Mouse (Mus musculus): ENCODE data around the gene Ddx42. TPM values are rescaled to one million over a fixed set of nuclear protein-coding genes. Genes with fewer than 3 reads are reported as not detected.
A peak's percentile ranks its signal among the peaks of the same experiment; 100 is the strongest.

Gene Ddx42
- polyA plus RNA-seq, 1 experiment from 2014 or later, result 21.3 TPM

- WGBS (ENCODE audit: insufficient replicate concordance), result 36% methylated on average over 5 of the region's 5 CpGs
- peaks cover 60% of the 10 kb centered on the region for H3K4me1 ChIP-seq (replicated peaks)
- no peaks in the 10 kb centered on the region for H3K27me3 ChIP-seq
- H3K9me3 ChIP-seq (replicated peaks), result no peaks in the 10 kb centered on the region
- H3K4me3 ChIP-seq (replicated peaks), result peak overlapping the region; percentile 99
- 0 out of 2 replicates have a peak overlapping the region, but pooled peaks have one; percentile 93 for H3K27ac ChIP-seq (replicated peaks)
- H3K9ac ChIP-seq, result peak overlapping the region; percentile 99
- no peak for ATAC-seq (ENCODE audit: insufficient read depth)
- H3K36me3 ChIP-seq (replicated peaks), result peaks cover 22% of the 10 kb centered on the region
- H3K4me2 ChIP-seq, result peak overlapping the region; percentile 92
Measured at GRCm38 (mm10) chr11:106271131-106271793, 54.5 kb downstream of the Ddx42 start.

GRCm38 (mm10) chr11:106271794-106272643, 55.3 kb downstream of the Ddx42 start:
- Histone ChIP-seq H3K9ac (peak overlapping the region; percentile 99), H3K9me3 (replicated peaks) (no peaks in the 10 kb centered on the region), H3K4me3 (replicated peaks) (peak overlapping the region; percentile 99), H3K27me3 (no peaks in the 10 kb centered on the region), H3K4me1 (replicated peaks) (peaks cover 66% of the 10 kb centered on the region), H3K27ac (replicated peaks) (peak overlapping the region; percentile 93), H3K36me3 (replicated peaks) (peaks cover 15% of the 10 kb centered on the region), H3K4me2 (peak overlapping the region; percentile 92)
- ATAC-seq (ENCODE audit: insufficient read depth), result peak; percentile 49
- WGBS (ENCODE audit: insufficient replicate concordance), result 2% methylated on average over 41 of the region's 41 CpGs

GRCm38 (mm10) chr11:106272644-106273310, 56.1 kb downstream of the Ddx42 start, which contains the start of gene Smarcd2:
Smarcd2 (minus strand) TSS chr11:106272972.
- no peaks in the 10 kb centered on the region for H3K27me3 ChIP-seq
- H3K9ac ChIP-seq, result peak within 1 kb of the TSS; percentile 99
- WGBS (ENCODE audit: insufficient replicate concordance), result under 1% methylated on average over 69 of the region's 72 CpGs
- peak within 1 kb of the TSS; percentile 93 for H3K27ac ChIP-seq (replicated peaks)
- peak; percentile 93 for ATAC-seq (ENCODE audit: insufficient read depth)
- peaks cover 7% of the 10 kb centered on the region; the same call in 1 of the 2 replicates for H3K36me3 ChIP-seq (replicated peaks)
- peak within 1 kb of the TSS; percentile 92 for H3K4me2 ChIP-seq
- H3K4me3 ChIP-seq (replicated peaks), result peak within 1 kb of the TSS; percentile 99
- H3K9me3 ChIP-seq (replicated peaks), result no peaks in the 10 kb centered on the region
- peaks cover 58% of the 10 kb centered on the region for H3K4me1 ChIP-seq (replicated peaks)

- Histone ChIP-seq H3K27ac (replicated peaks) (peak overlapping the region; percentile 85), H3K4me1 (replicated peaks) (peaks cover 54% of the 10 kb centered on the region), H3K9ac (peak overlapping the region; percentile 67), H3K36me3 (replicated peaks) (peaks cover 4% of the 10 kb centered on the region; the same call in 1 of the 2 replicates), H3K27me3 (no peaks in the 10 kb centered on the region; the same call in 1 of the 2 replicates), H3K4me2 (peak overlapping the region; percentile 92), H3K9me3 (replicated peaks) (no peaks in the 10 kb centered on the region), H3K4me3 (replicated peaks) (peak overlapping the region; percentile 99)
- WGBS (ENCODE audit: insufficient replicate concordance), result 6% methylated on average over 16 of the region's 16 CpGs
- ATAC-seq (ENCODE audit: insufficient read depth), result peak; percentile 8; the same call in 1 of the 2 replicates
Measured at GRCm38 (mm10) chr11:106273311-106273684, 56.6 kb downstream of the Ddx42 start.

- Histone ChIP-seq H3K9ac (no peak overlapping the region), H3K27ac (replicated peaks) (peak overlapping the region; percentile 85), H3K9me3 (replicated peaks) (no peaks in the 10 kb centered on the region), H3K4me2 (peak overlapping the region; percentile 92), H3K4me3 (replicated peaks) (peak overlapping the region; percentile 99), H3K36me3 (replicated peaks) (no peaks in the 10 kb centered on the region), H3K4me1 (replicated peaks) (peaks cover 49% of the 10 kb centered on the region), H3K27me3 (no peaks in the 10 kb centered on the region; the same call in 1 of the 2 replicates)
- WGBS (ENCODE audit: insufficient replicate concordance), result 74% methylated on average over 6 of the region's 6 CpGs
- no peak for ATAC-seq (ENCODE audit: insufficient read depth)
Measured at GRCm38 (mm10) chr11:106273811-106274210, 57.1 kb downstream of the Ddx42 start.

GRCm38 (mm10) chr11:106274374-106274773, 57.6 kb downstream of the Ddx42 start:
- Histone ChIP-seq H3K27ac (replicated peaks) (peak overlapping the region; percentile 3; the same call in 1 of the 2 replicates), H3K4me1 (replicated peaks) (peaks cover 43% of the 10 kb centered on the region), H3K4me2 (no peak overlapping the region)

GRCm38 (mm10) chr11:106274971-106275411, 58.3 kb downstream of the Ddx42 start:
- Histone ChIP-seq H3K4me2 (no peak overlapping the region), H3K36me3 (replicated peaks) (no peaks in the 10 kb centered on the region), H3K27me3 (no peaks in the 10 kb centered on the region; the same call in 1 of the 2 replicates), H3K9me3 (replicated peaks) (no peaks in the 10 kb centered on the region), H3K9ac (no peak overlapping the region), H3K4me1 (replicated peaks) (peaks cover 40% of the 10 kb centered on the region), H3K4me3 (replicated peaks) (no peak overlapping the region), H3K27ac (replicated peaks) (no peak overlapping the region)
- no peak for ATAC-seq (ENCODE audit: insufficient read depth)
- WGBS (ENCODE audit: insufficient replicate concordance), result 73% methylated on average over 7 of the region's 7 CpGs

More at GRCm38 (mm10) chr11:106274374-106274773, 57.6 kb downstream of the Ddx42 start:
- Histone ChIP-seq H3K27me3 (no peaks in the 10 kb centered on the region; the same call in 1 of the 2 replicates), H3K4me3 (replicated peaks) (no peak overlapping the region), H3K36me3 (replicated peaks) (no peaks in the 10 kb centered on the region), H3K9me3 (replicated peaks) (no peaks in the 10 kb centered on the region), H3K9ac (no peak overlapping the region)
- ATAC-seq (ENCODE audit: insufficient read depth), result no peak
- 65% methylated on average over 1 of the region's 1 CpGs for WGBS (ENCODE audit: insufficient replicate concordance)

- no peaks in the 10 kb centered on the region for H3K36me3 ChIP-seq (replicated peaks)
- no peak within 1 kb of the TSS for H3K9ac ChIP-seq
- 3% methylated on average over 25 of the region's 25 CpGs for WGBS (ENCODE audit: insufficient replicate concordance)
- H3K4me2 ChIP-seq, result peak within 1 kb of the TSS; percentile 58
- H3K4me1 ChIP-seq (replicated peaks), result peaks cover 26% of the 10 kb centered on the region
- peak within 1 kb of the TSS; percentile 20; the same call in 1 of the 2 replicates for H3K4me3 ChIP-seq (replicated peaks)
- no peak within 1 kb of the TSS for H3K27ac ChIP-seq (replicated peaks)
- no peak for ATAC-seq (ENCODE audit: insufficient read depth)
- H3K27me3 ChIP-seq, result no peaks in the 10 kb centered on the region; the same call in 1 of the 2 replicates
- no peaks in the 10 kb centered on the region for H3K9me3 ChIP-seq (replicated peaks)
Measured at GRCm38 (mm10) chr11:106276454-106276853, 59.7 kb downstream of the Ddx42 start, which contains the start of gene Tcam1. Tcam1 (plus strand) TSS chr11:106276672.

- WGBS (ENCODE audit: insufficient replicate concordance), result 62% methylated on average over 6 of the region's 6 CpGs
- H3K4me2 ChIP-seq, result no peak overlapping the region
- no peak overlapping the region for H3K4me3 ChIP-seq (replicated peaks)
- no peaks in the 10 kb centered on the region for H3K9me3 ChIP-seq (replicated peaks)
- no peaks in the 10 kb centered on the region for H3K36me3 ChIP-seq (replicated peaks)
- H3K27ac ChIP-seq (replicated peaks), result no peak overlapping the region
- ATAC-seq (ENCODE audit: insufficient read depth), result no peak
- H3K9ac ChIP-seq, result no peak overlapping the region
- H3K4me1 ChIP-seq (replicated peaks), result no peaks in the 10 kb centered on the region
- H3K27me3 ChIP-seq, result no peaks in the 10 kb centered on the region; the same call in 1 of the 2 replicates
Measured at GRCm38 (mm10) chr11:106282452-106282851, 65.7 kb downstream of the Ddx42 start.

GRCm38 (mm10) chr11:106283371-106283770, 66.6 kb downstream of the Ddx42 start:
- Histone ChIP-seq H3K9ac (no peak overlapping the region), H3K4me1 (replicated peaks) (no peaks in the 10 kb centered on the region), H3K27ac (replicated peaks) (no peak overlapping the region), H3K36me3 (replicated peaks) (no peaks in the 10 kb centered on the region), H3K4me3 (replicated peaks) (no peak overlapping the region), H3K27me3 (no peaks in the 10 kb centered on the region), H3K9me3 (replicated peaks) (no peaks in the 10 kb centered on the region), H3K4me2 (no peak overlapping the region)
- WGBS (ENCODE audit: insufficient replicate concordance), result 55% methylated on average over 4 of the region's 4 CpGs
- no peak for ATAC-seq (ENCODE audit: insufficient read depth)
